Mouse (Mus musculus) cortical plate, adult 2 months (tissue): ENCODE results near the gene Rnf151.

Experiments
- CTCF ChIP-seq: fragments of 200-500 bp; IDR thresholded peaks from 2 replicates; pipeline ENCODE4 v1.5.1; 2011; ENCODE audit warnings: mild to moderate bottlenecking, control low read depth, low read length; ENCODE audit not compliant: insufficient read depth; ENCODE audit errors: extremely low read depth
- POLR2A ChIP-seq: fragments of 200-500 bp; IDR thresholded peaks from 2 replicates; pipeline ENCODE4 v1.6.1; 2011; ENCODE audit warnings: mild to moderate bottlenecking, low read length, control low read depth; ENCODE audit not compliant: insufficient read depth; ENCODE audit errors: extremely low read depth

GRCm38 (mm10) chr17:24729067-24729466 is 11.2 kb upstream of the Rnf151 start:
- TF ChIP-seq CTCF (no peak), POLR2A (no peak)
